13 mouse cellular contexts compared by ENCODE assay signal in genomic region chr8:94306989-94307513, GRCm38 (mm10). TPM values are rescaled to one million over a fixed set of nuclear protein-coding genes. Genes with fewer than 3 reads are reported as not detected.
DNase-seq lines count a peak whose midpoint lies in the region; ATAC-seq and TF ChIP-seq lines count a peak whose summit lies in the region.
"Had no signal": no experiment of that assay in that cellular context is flagged by ENCODE, and none has a peak within 500 bp of the region (broad histone marks: within the 10 kb centered on the region; RNA-seq: fewer than 3 reads in every experiment).

No protein-coding gene starts in this region.

- DNase-seq in heart, adult 2 months: no peak
- peak; percentile 81 for DNase-seq in MEL-GATA-1-ER (ENCODE audit: extremely low read depth, low read depth)
- peak; percentile 62 for DNase-seq in liver
- peak; percentile 62 to 85 for DNase-seq in lung, postnatal 4 days
- no peak for DNase-seq in B cell, adult 2 months
- DNase-seq in cerebellum, adult 11 months: no peak
- DNase-seq: cerebellum, adult 8-10 months; right cerebral cortex, postnatal 14 days had no signal

- no peak for ATAC-seq in heart, embryonic 13.5 days (ENCODE audit: extremely low read depth, insufficient number of reproducible peaks, low FRiP score, low TSS enrichment)
- no peak for ATAC-seq in hindbrain, embryonic 12.5 days (ENCODE audit: low FRiP score)
- ATAC-seq: hindbrain, postnatal 0 days had no signal

- H3K4me1 ChIP-seq in heart, embryonic 13.5 days: peaks cover 13% of the 10 kb centered on the region
- H3K4me1 ChIP-seq in heart, adult 2 months (ENCODE audit: control insufficient read depth, insufficient read depth, low read length): no peaks in the 10 kb centered on the region
- no peaks in the 10 kb centered on the region for H3K4me1 ChIP-seq in hindbrain, embryonic 12.5 days

- no peak for TF ChIP-seq POLR2A in heart, adult 2 months (IDR thresholded peaks at IDR 0.05; ENCODE audit: insufficient read depth, low read depth, low read length)

- no peaks in the 10 kb centered on the region for H3K9me3 ChIP-seq in heart, embryonic 13.5 days
- no peaks in the 10 kb centered on the region for H3K9me3 ChIP-seq in hindbrain, embryonic 12.5 days (replicated peaks)

- intact Hi-C loops in heart, adult 2 months (cut with DNase I): no loop called here

- 34% methylated on average over 7 of the region's 7 CpGs for whole genome bisulfite sequencing in heart, embryonic 13.5 days
- WGBS in heart, adult 2 months: 58% methylated on average over 7 of the region's 7 CpGs
- WGBS in hindbrain, embryonic 12.5 days: 90% methylated on average over 7 of the region's 7 CpGs

- peaks cover 91% of the 10 kb centered on the region for H3K36me3 ChIP-seq in heart, embryonic 13.5 days
- no peaks in the 10 kb centered on the region; the same call in 1 of the 2 replicates for H3K36me3 ChIP-seq in heart, adult 2 months (ENCODE audit: control insufficient read depth, insufficient read depth, low read length)
- peaks cover 90% of the 10 kb centered on the region for H3K36me3 ChIP-seq in hindbrain, embryonic 12.5 days

- no peaks in the 10 kb centered on the region for H3K79me2 ChIP-seq in heart, adult 2 months (replicated peaks; ENCODE audit: control insufficient read depth, insufficient read depth, low read length)

- no peaks in the 10 kb centered on the region for H3K27me3 ChIP-seq in heart, embryonic 13.5 days (replicated peaks)
- no peaks in the 10 kb centered on the region for H3K27me3 ChIP-seq in heart, adult 2 months (ENCODE audit: control insufficient read depth, insufficient read depth, low read length)
- H3K27me3 ChIP-seq in hindbrain, embryonic 12.5 days: no peaks in the 10 kb centered on the region

- TF ChIP-seq CTCF in heart, adult 2 months (IDR thresholded peaks at IDR 0.05): no peak

- 0 out of 2 replicates have a peak overlapping the region, but pooled peaks have one; percentile 20 for H3K9ac ChIP-seq in heart, embryonic 13.5 days
- H3K9ac ChIP-seq in heart, adult 2 months (ENCODE audit: low read depth, low read length): no peak overlapping the region
- H3K9ac ChIP-seq in hindbrain, embryonic 12.5 days: no peak overlapping the region

- no peak overlapping the region for H3K4me3 ChIP-seq in heart, embryonic 13.5 days
- H3K4me3 ChIP-seq in heart, adult 2 months: no peak overlapping the region
- H3K4me3 ChIP-seq in hindbrain, embryonic 12.5 days: no peak overlapping the region

- peak overlapping the region; percentile 57 for H3K27ac ChIP-seq in heart, embryonic 13.5 days (replicated peaks)
- no peak overlapping the region for H3K27ac ChIP-seq in heart, adult 2 months
- H3K27ac ChIP-seq in hindbrain, embryonic 12.5 days: no peak overlapping the region
- H3K27ac ChIP-seq: hindbrain, postnatal 0 days had no signal

- H3K4me2 ChIP-seq in heart, embryonic 13.5 days: 0 out of 2 replicates have a peak overlapping the region, but pooled peaks have one; percentile 3
- H3K4me2 ChIP-seq in hindbrain, embryonic 12.5 days (replicated peaks): no peak overlapping the region

- no peak for TF ChIP-seq EP300 in heart, adult 2 months (IDR thresholded peaks at IDR 0.05; ENCODE audit: insufficient read depth, low read depth, low read length)

RNA-seq across cellular contexts. Expression of gene Slc12a3, which starts 21.9 kb away (rescaled TPM):
- not detected in 2 replicates for polyA plus RNA-seq in heart, embryonic 13.5 days (2015; fragmentation: Nextera tagmentation; extraction: Ambion mirVana)
- under 1 TPM; 0.16 to 0.39 TPM for total RNA-seq in heart, adult 2 months (2021)
- polyA plus RNA-seq in heart, adult 2 months (2012; rRNA removed): 0.20 and 0.39 TPM in 2 replicates
- not detected in 2 replicates for polyA plus RNA-seq in hindbrain, embryonic 12.5 days (2016; fragmentation: Nextera tagmentation; extraction: Ambion mirVana)
- total RNA-seq: monocyte, adult 5-6 weeks had no signal
- polyA plus RNA-seq: C2C12 had no signal

Comparison
In these comparisons a context has a peak if more than half of its experiments do, and no peak if none do; other contexts are left out.
1. DNase-seq: peak in MEL-GATA-1-ER (single experiment), liver (single experiment) and lung, postnatal 4 days (2 of 2); none in heart, adult 2 months (0 of 2), B cell, adult 2 months (0 of 2) and cerebellum, adult 11 months (single experiment).